Mouse (Mus musculus): ENCODE measurements around the gene Insl3. TPM values are rescaled to one million over a fixed set of nuclear protein-coding genes. Genes with fewer than 3 reads are reported as not detected.
"Not testable (repeated sequence)": the region's sequence is repeated elsewhere in the genome, so short reads cannot be mapped to it uniquely, and the experiment has no call there.

The Insl3 gene
- polyA plus RNA-seq, 1 experiment = 14.5 TPM

GRCm38 (mm10) chr8:71728826-71729620, 40.0 kb downstream of the Insl3 start:
- H3K27me3 ChIP-seq (replicated peaks; ENCODE audit: control insufficient read depth, insufficient read depth, low read length) = no peaks in the 10 kb centered on the region
- no peaks in the 10 kb centered on the region for H3K36me3 ChIP-seq (ENCODE audit: control insufficient read depth, insufficient read depth, low read length)
- WGBS = 10% methylated on average over 14 of the region's 16 CpGs
- no peak overlapping the region for H3K27ac ChIP-seq (ENCODE audit: insufficient read depth, low read depth, low read length)
- H3K4me3 ChIP-seq (ENCODE audit: insufficient read depth, low read depth, low read length) = no peak overlapping the region
- TF ChIP-seq CTCF (conservative IDR thresholded peaks at IDR 0.05; ENCODE audit: insufficient read depth, insufficient read length, low read depth, low read length) (no peak), POLR2A (IDR thresholded peaks at IDR 0.05; ENCODE audit: low read depth, low read length) (no peak)
- no peaks in the 10 kb centered on the region for H3K4me1 ChIP-seq (ENCODE audit: control insufficient read depth, insufficient read depth, low read length)
- DNase-seq = no peak

GRCm38 (mm10) chr8:71731652-71732230, 42.7 kb downstream of the Insl3 start:
- no peaks in the 10 kb centered on the region for H3K36me3 ChIP-seq (ENCODE audit: control insufficient read depth, insufficient read depth, low read length)
- no peaks in the 10 kb centered on the region for H3K4me1 ChIP-seq (ENCODE audit: control insufficient read depth, insufficient read depth, low read length)
- WGBS = 49% methylated on average over 3 of the region's 3 CpGs
- no peaks in the 10 kb centered on the region for H3K27me3 ChIP-seq (replicated peaks; ENCODE audit: control insufficient read depth, insufficient read depth, low read length)
- TF ChIP-seq CTCF (conservative IDR thresholded peaks at IDR 0.05; ENCODE audit: insufficient read depth, insufficient read length, low read depth, low read length) (peak; percentile 57), POLR2A (IDR thresholded peaks at IDR 0.05; ENCODE audit: low read depth, low read length) (no peak)
- H3K27ac ChIP-seq (ENCODE audit: insufficient read depth, low read depth, low read length) = no peak overlapping the region
- DNase-seq = peak; percentile 62
- H3K4me3 ChIP-seq (ENCODE audit: insufficient read depth, low read depth, low read length) = no peak overlapping the region

GRCm38 (mm10) chr8:71738316-71738715, 49.3 kb downstream of the Insl3 start:
- H3K36me3 ChIP-seq (ENCODE audit: control insufficient read depth, insufficient read depth, low read length); H3K27me3 ChIP-seq (replicated peaks; ENCODE audit: control insufficient read depth, insufficient read depth, low read length); H3K4me1 ChIP-seq (ENCODE audit: control insufficient read depth, insufficient read depth, low read length); DNase-seq; H3K27ac ChIP-seq (ENCODE audit: insufficient read depth, low read depth, low read length); H3K4me3 ChIP-seq (ENCODE audit: insufficient read depth, low read depth, low read length): not testable (repeated sequence)

Other genes starting within 250 kb of the Insl3 start
- 29.8 and 38.3 TPM in 2 replicates for gene Abhd8, start 225.6 kb upstream of the Insl3 start, polyA plus RNA-seq (2012; rRNA removed)
- 168 and 186 TPM in 2 replicates for gene Mrpl34, start 224.3 kb upstream of the Insl3 start, polyA plus RNA-seq (2012; rRNA removed)
- 61.5 and 62.6 TPM in 2 replicates for gene Dda1, start 220.0 kb upstream of the Insl3 start, polyA plus RNA-seq (2012; rRNA removed)
- gene Ano8, start 203.3 kb upstream of the Insl3 start, polyA plus RNA-seq (2012; rRNA removed) = 12.6 and 15.2 TPM in 2 replicates
- gene Gtpbp3, start 201.1 kb upstream of the Insl3 start, polyA plus RNA-seq (2012; rRNA removed) = 20.2 and 25.0 TPM in 2 replicates
- gene Plvap, start 177.5 kb upstream of the Insl3 start, polyA plus RNA-seq (2012; rRNA removed) = 502 and 542 TPM in 2 replicates
- gene Ccdc194, start 163.5 kb upstream of the Insl3 start, polyA plus RNA-seq (2012; rRNA removed) = 0.09 TPM in 1 of 2 replicates, not detected in the other
- 167 and 184 TPM in 2 replicates for gene Bst2, start 151.8 kb upstream of the Insl3 start, polyA plus RNA-seq (2012; rRNA removed)
- 136 and 164 TPM in 2 replicates for gene Mvb12a, start 146.3 kb upstream of the Insl3 start, polyA plus RNA-seq (2012; rRNA removed)
- gene Tmem221, start 130.3 kb upstream of the Insl3 start, polyA plus RNA-seq (2012; rRNA removed) = 7.8 and 8.4 TPM in 2 replicates
- gene Nxnl1, start 122.6 kb upstream of the Insl3 start, polyA plus RNA-seq (2012; rRNA removed) = 0.14 and 0.19 TPM in 2 replicates
- 146 and 182 TPM in 2 replicates for gene Slc27a1, start 120.3 kb upstream of the Insl3 start, polyA plus RNA-seq (2012; rRNA removed)
- gene Pgls, start 97.0 kb upstream of the Insl3 start, polyA plus RNA-seq (2012; rRNA removed) = 134 TPM in 2 replicates
- gene Fam129c, start 91.6 kb upstream of the Insl3 start, polyA plus RNA-seq (2012; rRNA removed) = 1.2 and 2.4 TPM in 2 replicates
- 62.2 and 70.4 TPM in 2 replicates for gene Colgalt1, start 78.2 kb upstream of the Insl3 start, polyA plus RNA-seq (2012; rRNA removed)
- gene Unc13a, start 17.5 kb upstream of the Insl3 start, polyA plus RNA-seq (2012; rRNA removed) = 1.3 and 2.1 TPM in 2 replicates
- 15.1 and 16.5 TPM in 2 replicates for gene Jak3, start 12.9 kb upstream of the Insl3 start, polyA plus RNA-seq (2012; rRNA removed)
- 5.5 and 5.9 TPM in 2 replicates for gene B3gnt3, start 12.6 kb downstream of the Insl3 start, polyA plus RNA-seq (2012; rRNA removed)
- gene Fcho1, start 36.5 kb downstream of the Insl3 start, polyA plus RNA-seq (2012; rRNA removed) = 4.2 and 9.5 TPM in 2 replicates
- 0.29 and 0.52 TPM in 2 replicates for gene Zfp709, start 192.8 kb downstream of the Insl3 start, polyA plus RNA-seq (2012; rRNA removed)
- 0.87 and 1.3 TPM in 2 replicates for gene Zfp882, start 219.4 kb downstream of the Insl3 start, polyA plus RNA-seq (2012; rRNA removed)
- 2.8 and 3.8 TPM in 2 replicates for gene Zfp617, start 219.4 kb downstream of the Insl3 start, polyA plus RNA-seq (2012; rRNA removed)

All from kidney, adult 2 months (tissue).